Mouse (Mus musculus): ENCODE results near the gene Map3k7cl.

Map3k7cl gene

GRCm38 (mm10) chr16:87587843-87588242 lies 34.7 kb downstream of the Map3k7cl start:
- no peak for DNase-seq

GRCm38 (mm10) chr16:87594145-87594544 lies 41.0 kb downstream of the Map3k7cl start:
- no peak for DNase-seq

GRCm38 (mm10) chr16:87595149-87595548 lies 42.0 kb downstream of the Map3k7cl start:
- no peak for DNase-seq

DNA sequence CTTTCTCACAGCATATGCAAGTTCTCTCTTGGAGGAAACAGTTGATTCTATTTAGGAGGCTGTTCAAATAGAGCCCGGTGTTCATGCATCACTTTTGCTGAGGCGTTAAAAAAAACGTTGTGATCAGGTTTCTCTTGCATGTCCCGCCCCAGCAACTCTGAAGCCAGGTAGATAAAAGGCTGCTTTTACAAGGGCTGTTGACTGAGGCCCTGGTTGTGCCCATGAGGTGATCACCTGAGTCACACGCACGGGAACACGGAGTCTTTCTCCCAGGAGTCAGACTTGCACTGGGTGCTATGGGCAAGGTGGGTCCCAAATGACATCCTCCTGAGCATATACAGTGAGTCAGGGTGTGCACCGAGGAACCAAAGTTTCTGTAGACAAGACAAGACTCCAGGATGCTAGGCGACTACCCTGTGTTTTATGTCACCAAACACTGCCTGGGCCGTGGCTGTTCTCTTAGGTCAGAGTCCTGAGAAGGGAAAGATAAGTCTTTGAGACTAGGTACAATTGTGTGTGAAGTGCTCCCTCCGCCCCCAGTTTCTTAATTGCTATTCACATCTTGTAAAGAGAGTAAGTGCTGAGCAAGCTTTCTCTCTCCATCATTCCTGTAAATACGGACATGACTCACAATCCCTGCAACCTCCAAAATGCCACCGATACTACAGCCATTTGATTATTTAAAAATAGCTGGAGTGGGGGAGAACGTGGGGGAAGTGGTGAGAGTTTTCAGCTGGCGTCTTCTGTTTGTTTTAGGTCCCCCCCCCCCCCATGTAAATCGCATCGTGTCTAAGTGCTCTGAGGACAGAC lies 49.8 kb downstream of the Map3k7cl start:
- no peak for DNase-seq

GRCm38 (mm10) chr16:87604002-87604401 lies 50.9 kb downstream of the Map3k7cl start:
- DNase-seq = no peak

- peak; percentile 24 for DNase-seq
Observed at GRCm38 (mm10) chr16:87604883-87605282, 51.8 kb downstream of the Map3k7cl start.

GRCm38 (mm10) chr16:87607383-87607782 lies 54.3 kb downstream of the Map3k7cl start:
- no peak for DNase-seq

DNA sequence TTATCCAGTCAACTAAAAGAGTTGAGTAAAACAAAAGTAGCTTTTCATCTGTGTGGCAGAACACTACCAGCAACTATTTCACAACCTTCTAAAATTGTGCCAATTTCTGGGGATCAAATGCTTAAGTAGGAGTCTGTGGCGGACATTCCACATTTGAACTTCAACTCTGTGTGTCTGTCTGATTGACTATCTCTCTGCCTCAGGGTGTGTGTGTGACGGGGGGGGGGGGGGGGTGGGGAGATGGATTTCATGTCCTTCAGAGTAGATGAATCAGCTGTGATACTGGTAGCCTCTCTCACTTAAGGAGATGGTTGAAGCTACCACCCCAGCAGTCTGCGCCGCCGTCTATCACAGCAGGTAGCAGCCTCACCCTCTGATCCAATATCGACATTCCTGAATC lies 54.8 kb downstream of the Map3k7cl start:
- DNase-seq = no peak

GRCm38 (mm10) chr16:87610142-87610541 lies 57.0 kb downstream of the Map3k7cl start:
- DNase-seq = no peak

- DNase-seq = peak; percentile 15
Observed at GRCm38 (mm10) chr16:87610556-87611295, 57.6 kb downstream of the Map3k7cl start.

DNA sequence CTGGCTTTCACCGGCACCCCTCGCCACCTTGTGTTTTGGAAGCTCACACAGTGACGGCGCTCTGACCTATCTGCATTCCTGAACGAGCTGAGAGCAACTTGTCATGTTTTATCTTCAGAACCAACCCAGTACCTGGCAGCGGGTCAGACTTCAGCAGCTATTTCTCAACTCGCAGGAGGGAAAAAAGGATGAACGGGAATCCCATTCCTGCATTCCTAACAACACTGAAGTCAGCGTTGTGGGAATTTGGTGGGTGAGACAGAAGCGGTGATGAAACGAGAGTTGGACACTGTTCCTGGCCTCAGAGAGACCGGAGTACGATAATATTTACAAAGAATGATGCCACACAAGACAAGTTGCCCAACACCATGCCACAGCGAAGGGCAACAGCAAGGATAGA lies 58.3 kb downstream of the Map3k7cl start:
- no peak for DNase-seq

- no peak for DNase-seq
Observed at GRCm38 (mm10) chr16:87612218-87612838, 59.2 kb downstream of the Map3k7cl start.

GRCm38 (mm10) chr16:87617377-87617776 lies 64.2 kb downstream of the Map3k7cl start:
- DNase-seq = no peak

DNA sequence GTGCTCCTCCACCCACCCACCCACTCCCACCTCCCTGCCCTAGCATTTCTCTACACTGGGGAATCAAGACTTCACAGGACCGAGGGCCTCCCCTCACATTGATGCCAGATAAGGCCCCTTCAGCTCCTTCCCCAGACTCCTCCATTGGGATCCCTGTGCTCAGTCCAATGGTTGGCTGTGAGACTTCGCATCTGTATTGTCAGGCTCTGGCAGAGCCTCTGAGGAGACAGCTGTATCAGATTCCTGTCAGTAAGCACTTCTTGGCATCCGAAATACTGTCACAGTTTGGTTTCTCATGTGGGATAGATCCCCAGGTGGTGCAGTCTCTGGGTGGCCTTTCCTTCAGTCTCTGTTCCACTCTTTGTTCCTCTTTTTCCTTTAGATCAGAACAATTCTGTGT lies 68.1 kb downstream of the Map3k7cl start:
- DNase-seq = no peak

DNA sequence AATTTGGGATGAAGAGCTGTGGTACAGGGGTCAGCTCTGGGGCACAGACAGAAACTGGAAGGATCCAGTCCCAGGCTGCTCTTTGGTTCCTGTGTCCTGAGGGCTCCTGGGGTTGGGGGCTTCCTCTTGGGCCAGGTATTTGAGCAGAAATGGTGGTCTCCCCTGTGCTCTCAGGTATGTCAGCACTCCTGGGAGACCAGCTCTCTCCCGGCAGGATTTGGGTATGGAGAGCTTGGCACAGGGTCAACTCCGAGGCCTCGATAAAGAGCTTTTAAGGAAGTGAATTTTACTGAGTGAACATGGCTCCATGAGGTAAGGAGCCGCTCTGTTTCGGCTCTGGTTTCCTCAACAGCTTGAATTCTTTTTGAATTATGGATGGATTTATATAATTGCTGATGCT lies 70.8 kb downstream of the Map3k7cl start:
- no peak for DNase-seq

GRCm38 (mm10) chr16:87624937-87625336 lies 71.8 kb downstream of the Map3k7cl start:
- DNase-seq = no peak

- no peak for DNase-seq
Observed at GRCm38 (mm10) chr16:87625341-87625740, 72.2 kb downstream of the Map3k7cl start.

GRCm38 (mm10) chr16:87625816-87626215 lies 72.7 kb downstream of the Map3k7cl start:
- DNase-seq = no peak

- no peak for DNase-seq
Observed at GRCm38 (mm10) chr16:87626696-87627095, 73.6 kb downstream of the Map3k7cl start.

DNA sequence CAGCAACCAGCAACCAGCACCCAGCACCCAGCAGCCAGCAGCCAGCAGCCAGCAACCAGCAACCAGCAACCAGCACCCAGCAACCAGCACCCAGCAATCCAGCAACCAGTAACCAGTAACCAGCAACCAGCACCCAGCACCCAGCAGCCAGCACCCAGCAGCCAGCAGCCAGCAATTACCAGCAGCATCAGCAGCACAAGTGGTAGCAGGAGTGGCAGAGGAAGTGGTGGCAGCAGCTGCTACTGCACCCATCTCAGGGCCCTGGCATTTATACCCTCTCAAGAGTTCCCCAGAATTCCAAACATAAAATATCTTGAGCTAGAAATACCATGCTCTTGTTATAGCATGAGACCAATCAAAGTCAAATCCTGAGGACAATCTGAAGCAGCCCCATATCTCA lies 81.6 kb downstream of the Map3k7cl start:
- DNase-seq = peak; percentile 32

DNA sequence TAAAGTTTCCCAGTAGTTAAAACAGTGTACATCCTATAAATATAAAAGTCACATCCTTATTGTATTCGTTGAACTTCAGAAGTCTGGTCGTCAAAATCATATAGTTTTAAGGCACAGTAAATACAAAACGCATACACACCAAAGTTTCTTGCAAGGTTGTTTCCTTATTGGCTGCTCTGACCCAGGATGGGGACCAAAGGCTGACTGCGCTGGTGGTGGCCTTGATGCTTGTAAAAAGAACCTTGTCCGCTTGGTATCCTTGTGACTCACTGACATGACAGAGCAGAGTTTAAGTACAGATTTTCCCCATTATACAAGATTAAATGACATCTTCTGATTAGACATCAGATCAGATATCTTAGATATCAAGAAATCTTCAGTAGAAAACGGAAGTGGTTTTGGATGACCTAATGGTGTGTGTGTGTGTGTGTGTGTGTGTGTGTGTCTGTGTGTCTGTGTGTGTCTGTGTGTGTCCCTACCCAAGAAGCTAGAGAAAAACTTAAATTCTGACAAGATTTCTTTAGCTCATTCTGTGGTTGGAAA lies 82.2 kb downstream of the Map3k7cl start:
- no peak for DNase-seq

GRCm38 (mm10) chr16:87635841-87636240 lies 82.7 kb downstream of the Map3k7cl start:
- no peak for DNase-seq

GRCm38 (mm10) chr16:87638098-87638497 lies 85.0 kb downstream of the Map3k7cl start:
- no peak for DNase-seq

DNA sequence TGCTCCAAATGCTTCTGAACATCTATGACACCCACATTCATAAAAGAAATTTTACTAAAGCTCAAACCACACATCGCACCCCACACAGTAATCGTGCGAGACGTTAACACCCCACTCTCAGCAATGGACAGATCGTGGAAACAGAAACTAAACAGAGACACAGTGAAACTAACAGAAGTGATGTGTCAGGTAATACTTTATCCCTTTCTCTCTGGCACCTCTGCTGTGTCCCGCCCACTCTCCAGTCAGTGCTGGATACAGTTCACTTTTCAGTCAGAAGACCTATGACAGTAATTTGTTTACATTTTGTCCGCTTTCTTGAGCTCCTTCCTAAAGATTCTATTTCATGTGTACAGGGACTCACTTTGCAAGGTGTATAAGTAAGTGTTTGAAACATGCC lies 89.1 kb downstream of the Map3k7cl start:
- DNase-seq = no peak
